Mouse (Mus musculus) 3T3-L1 (cell line): Measurements from ENCODE around the gene Olfr1206.

ENCODE experiments used
- DNase-seq: peaks from one replicate; pipeline ENCODE4 v3.0.0-alpha.2; 2015; ENCODE audit warnings: low read depth, low spot score

Olfr1206 gene

GRCm38 (mm10) chr2:88862931-88863330 lies at the start of gene Olfr1206:
Gene Olfr1206, plus strand, starts transcription at chr2:88863231.
- DNase-seq = no peak

- no peak for DNase-seq
Measured at GRCm38 (mm10) chr2:88814196-88814595, 48.8 kb upstream of the Olfr1206 start, which contains the start of gene Olfr1202. Gene Olfr1202, plus strand, starts transcription at chr2:88814496.

- no peak for DNase-seq
Measured at GRCm38 (mm10) chr2:88829437-88829836, 33.6 kb upstream of the Olfr1206 start, which contains the start of gene Olfr1205. Gene Olfr1205, plus strand, starts transcription at chr2:88829737.

- no peak for DNase-seq
Measured at GRCm38 (mm10) chr2:88838477-88838876, 24.6 kb upstream of the Olfr1206 start.

- DNase-seq = no peak
Measured at GRCm38 (mm10) chr2:88848992-88849391, 14.0 kb upstream of the Olfr1206 start, which contains the start of gene Olfr1204. Gene Olfr1204, plus strand, starts transcription at chr2:88849292.

GRCm38 (mm10) chr2:88902211-88902610 lies 39.2 kb downstream of the Olfr1206 start, which contains the start of gene Olfr1208:
Gene Olfr1208, minus strand, starts transcription at chr2:88902311.
- DNase-seq = no peak

- no peak for DNase-seq
Measured at GRCm38 (mm10) chr2:88915057-88915456, 52.0 kb downstream of the Olfr1206 start, which contains the start of gene Olfr1209. Gene Olfr1209, minus strand, starts transcription at chr2:88915157.
